Mouse (Mus musculus) liver (tissue): ENCODE measurements around the gene Rdh14.

Source experiments
- DNase-seq: peaks from one replicate; pipeline ENCODE4 v3.0.0-alpha.2; 2020; ENCODE audit warnings: mixed read lengths

Rdh14 gene

DNA sequence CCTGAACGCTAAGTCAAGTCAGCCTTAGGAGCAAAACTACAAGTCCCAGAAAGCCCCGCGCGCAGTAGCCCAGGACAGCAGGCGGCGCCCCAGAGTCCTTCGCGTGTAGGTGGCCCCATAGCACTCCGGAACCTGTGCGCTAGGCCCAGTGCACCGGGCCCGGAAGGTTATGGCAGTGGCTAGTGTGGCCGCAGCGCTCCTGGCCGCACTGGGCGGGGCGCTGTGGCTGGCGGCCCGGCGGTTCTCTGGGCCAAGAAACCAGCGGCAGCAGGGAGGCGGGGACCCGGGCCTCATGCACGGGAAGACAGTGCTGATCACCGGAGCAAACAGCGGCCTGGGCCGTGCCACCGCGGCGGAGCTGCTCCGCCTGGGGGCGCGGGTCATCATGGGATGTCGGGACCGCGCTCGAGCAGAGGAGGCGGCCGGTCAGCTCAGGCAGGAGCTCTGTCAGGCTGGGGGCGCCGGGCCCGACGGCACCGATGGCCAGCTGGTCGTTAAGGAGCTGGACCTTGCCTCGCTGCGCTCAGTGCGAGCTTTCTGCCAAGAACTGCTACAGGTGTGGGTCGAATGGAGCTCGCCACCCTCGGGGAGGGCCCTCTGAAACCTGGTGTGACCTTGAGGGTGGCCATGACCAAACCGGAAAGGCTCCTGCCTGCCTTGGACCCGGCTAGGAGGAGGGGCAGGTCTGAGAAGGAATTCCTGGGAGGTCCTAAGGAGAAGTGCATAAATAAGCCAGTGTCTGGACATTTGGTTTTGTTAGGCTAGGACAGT lies at the start of gene Rdh14:
Gene Rdh14 (plus strand): TSS at position 102 of the 771 bp plus-strand sequence.
- peak; percentile 93 for DNase-seq

GRCm38 (mm10) chr12:10350706-10351105 lies 39.9 kb upstream of the Rdh14 start:
- DNase-seq = no peak

DNA sequence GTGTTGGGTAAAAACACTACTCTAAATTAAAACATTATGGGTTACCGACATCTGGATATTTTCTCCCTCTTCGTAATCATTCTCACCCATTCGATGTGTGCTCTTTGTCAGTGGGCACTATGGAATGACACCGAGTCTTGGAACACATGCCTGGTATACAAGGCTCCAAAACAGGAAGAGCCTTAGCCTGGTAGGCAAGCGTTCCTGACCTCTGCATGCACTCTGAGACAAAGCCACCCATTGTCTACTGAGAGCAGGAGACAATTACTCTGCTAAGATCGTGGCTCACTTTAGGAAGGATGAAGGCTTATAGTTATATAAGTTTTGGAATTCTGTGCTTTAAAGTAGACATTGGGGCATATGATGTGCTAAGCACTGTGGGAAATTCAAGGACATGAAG lies 32.8 kb upstream of the Rdh14 start:
- no peak for DNase-seq

- DNase-seq = no peak
These were observed 20.9 kb upstream of the Rdh14 start, which contains the start of gene Nt5c1b for GRCm38 (mm10) chr12:10369673-10370072. Gene Nt5c1b (plus strand): TSS chr12:10369973.

- DNase-seq = no peak
These were observed 10.2 kb downstream of the Rdh14 start for GRCm38 (mm10) chr12:10400788-10401187.

- DNase-seq = no peak
These were observed 12.0 kb downstream of the Rdh14 start for GRCm38 (mm10) chr12:10402421-10403115.

GRCm38 (mm10) chr12:10410511-10411179 lies 20.1 kb downstream of the Rdh14 start:
- DNase-seq = no peak

- DNase-seq = no peak
These were observed 20.9 kb downstream of the Rdh14 start for GRCm38 (mm10) chr12:10411453-10411852.

DNA sequence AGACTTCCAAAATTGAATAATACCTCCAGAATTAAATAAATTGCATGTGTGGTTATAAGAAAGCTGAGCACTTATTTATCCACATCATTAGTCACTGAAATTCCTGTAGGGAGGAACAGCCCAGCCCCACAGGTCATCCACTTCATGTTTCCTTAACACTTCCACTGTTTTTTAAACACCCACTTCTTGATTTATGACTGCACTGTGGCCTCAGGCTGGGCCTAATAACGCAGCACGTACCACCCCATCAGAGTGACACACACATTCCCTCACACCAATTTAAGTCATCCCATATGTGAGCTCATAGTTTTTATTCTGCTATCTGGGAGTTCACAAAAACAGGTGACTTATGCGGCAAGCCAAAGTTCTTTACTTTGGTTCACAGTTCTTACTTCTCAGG lies 31.8 kb downstream of the Rdh14 start:
- no peak for DNase-seq

DNA sequence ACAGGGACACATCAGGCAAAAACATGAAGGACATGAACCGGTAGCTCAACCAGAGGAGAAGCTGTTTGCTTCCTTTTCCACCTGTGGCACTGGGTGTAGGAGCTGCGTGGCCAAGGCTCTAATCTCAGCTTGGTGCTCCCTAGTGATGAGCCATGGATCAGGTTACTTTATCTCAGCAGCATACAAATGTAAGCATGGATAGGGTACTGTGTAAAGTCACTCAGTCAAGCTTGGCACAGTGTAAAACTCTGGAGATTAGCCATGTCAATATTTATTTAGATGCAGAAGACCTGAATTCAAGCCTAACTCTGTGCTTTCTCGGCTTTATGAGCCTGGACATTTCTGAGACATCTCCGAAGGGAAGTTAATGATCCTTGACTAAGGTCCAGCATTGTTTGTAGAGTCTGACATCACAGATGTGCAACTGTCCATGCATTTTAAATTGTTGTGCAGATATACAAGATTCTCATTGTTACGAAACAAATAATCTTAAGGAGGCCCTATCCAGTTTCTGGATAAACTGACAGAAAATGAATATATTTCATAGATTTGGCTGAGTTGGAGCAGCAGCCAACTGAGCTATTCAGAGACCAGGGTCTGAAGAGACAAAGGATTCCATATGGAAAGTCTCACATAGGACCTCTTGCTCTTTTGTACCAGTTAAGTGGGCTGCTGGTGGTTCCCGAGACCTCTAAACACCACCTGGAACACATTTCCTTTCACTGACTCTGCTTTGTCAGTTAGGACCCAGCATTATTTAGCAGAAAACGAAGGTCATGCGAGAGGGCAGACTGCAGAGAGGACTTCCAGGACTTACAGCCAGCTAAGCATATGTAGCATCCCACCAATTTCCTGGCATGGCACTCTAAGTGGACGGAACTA lies 35.7 kb downstream of the Rdh14 start:
- DNase-seq = no peak

GRCm38 (mm10) chr12:10430999-10431398 lies 40.4 kb downstream of the Rdh14 start:
- DNase-seq = no peak

DNA sequence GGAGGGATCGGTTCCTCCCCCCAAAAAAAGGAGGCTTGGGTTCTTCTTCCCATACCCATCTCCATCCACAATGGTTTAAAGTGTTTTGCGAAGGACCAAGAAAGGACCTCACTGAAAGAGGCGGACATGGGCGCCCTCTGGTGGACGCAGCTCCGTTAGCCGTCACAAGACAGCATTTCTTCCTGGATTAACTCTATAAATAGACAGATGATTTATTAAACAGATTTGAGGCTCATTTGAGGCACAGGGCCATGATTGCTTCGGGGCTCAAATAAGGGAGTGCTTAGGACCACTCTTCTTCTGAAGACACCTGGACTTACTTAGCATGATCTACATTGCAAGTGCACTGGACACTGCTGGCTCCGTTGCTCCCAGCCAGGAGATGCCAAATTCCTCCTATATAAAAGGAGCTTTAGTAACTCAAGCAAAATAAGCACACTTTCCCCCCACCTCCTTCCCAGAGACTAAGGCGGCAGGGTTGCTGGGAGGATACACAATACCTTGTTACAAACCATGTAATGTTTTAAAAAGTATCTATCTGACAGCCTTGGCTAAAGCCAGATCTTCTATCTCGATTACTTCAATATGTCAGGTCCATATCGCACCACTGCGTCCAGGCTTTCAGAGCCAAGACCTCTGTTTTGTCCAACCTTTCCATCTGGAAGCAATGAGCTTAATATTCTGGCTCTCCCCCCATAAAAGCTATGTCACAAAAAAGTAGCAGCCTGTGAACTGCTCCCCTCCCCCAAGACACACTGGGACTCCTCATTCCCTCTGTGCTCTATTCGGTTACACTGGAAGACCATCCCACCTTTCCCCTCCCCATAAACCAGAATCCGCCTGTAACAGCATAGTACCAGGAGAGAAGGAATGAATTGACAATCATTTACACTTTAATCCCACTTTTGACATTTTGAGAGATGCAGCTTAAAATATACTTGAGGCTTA lies 47.8 kb downstream of the Rdh14 start:
- peak; percentile 72 for DNase-seq

GRCm38 (mm10) chr12:10439483-10440235 lies 49.1 kb downstream of the Rdh14 start:
- DNase-seq = no peak
